Mouse (Mus musculus) heart, adult 2 months (tissue): ENCODE data around the gene Spock1. TPM values are rescaled to one million over a fixed set of nuclear protein-coding genes. Genes with fewer than 3 reads are reported as not detected.

ENCODE experiments used
- DNase-seq, 2 experiments: peaks; one replicate each; pipeline ENCODE4 v3.0.0; 2021
- H3K27ac ChIP-seq: fragments of 200-600 bp; 2 replicates; pipeline ENCODE4 v1.8.1; 2022
- H3K27me3 ChIP-seq: fragments of 200-500 bp; 2 replicates; pipeline ENCODE4 v1.6.1; 2012; ENCODE audit warnings: mild to moderate bottlenecking, low read length, inconsistent platforms, mixed read lengths; ENCODE audit not compliant: control insufficient read depth, insufficient read depth
- H3K36me3 ChIP-seq: fragments of 200-500 bp; 2 replicates; pipeline ENCODE4 v1.6.1; 2012; ENCODE audit warnings: low read length, inconsistent platforms; ENCODE audit not compliant: control insufficient read depth, insufficient read depth
- H3K4me1 ChIP-seq: fragments of 200-500 bp; 2 replicates; pipeline ENCODE4 v1.6.1; 2011; ENCODE audit warnings: low read length; ENCODE audit not compliant: control insufficient read depth, insufficient read depth
- H3K4me3 ChIP-seq: fragments of 200-600 bp; 2 replicates; pipeline ENCODE4 v1.8.1; 2022
- H3K79me2 ChIP-seq: fragments of 200-500 bp; replicated peaks from 2 replicates; pipeline ENCODE4 v1.6.1; 2012; ENCODE audit warnings: mild to moderate bottlenecking, inconsistent platforms, low read length, moderate library complexity, mixed read lengths; ENCODE audit not compliant: control insufficient read depth, insufficient read depth
- H3K9ac ChIP-seq: fragments of 200-500 bp; 2 replicates; pipeline ENCODE4 v1.6.1; 2012; ENCODE audit warnings: low read depth, mild to moderate bottlenecking, control low read depth, inconsistent platforms, low read length, mixed read lengths
- CTCF ChIP-seq: fragments of 200-600 bp; IDR thresholded peaks from 2 replicates; pipeline ENCODE4 v1.8.1; 2022; ENCODE audit warnings: antibody characterized with exemption, mild to moderate bottlenecking, moderate library complexity
- EP300 ChIP-seq: fragments of 200-500 bp; IDR thresholded peaks from 2 replicates; pipeline ENCODE4 v1.6.1; 2011; ENCODE audit warnings: low read depth, low read length, control low read depth; ENCODE audit not compliant: insufficient read depth
- POLR2A ChIP-seq: fragments of 200-500 bp; IDR thresholded peaks from 2 replicates; pipeline ENCODE4 v1.6.1; 2011; ENCODE audit warnings: mild to moderate bottlenecking, low read depth, low read length, control low read depth; ENCODE audit not compliant: insufficient read depth
- whole genome bisulfite sequencing: fragments of 180-500 bp; shearing (Covaris S2); methylation state at CpG from one replicate; pipeline ENCODE4 v1.1.7; 2018; 5-methylcytosine and 5-hydroxymethylcytosine counted together
- intact Hi-C: fragments of 180-260 bp; cut with DNase I; formaldehyde crosslinking; loops from one replicate; pipeline ENCODE4 v1.15.1; 2025
- polyA plus RNA-seq: library from polyadenylated mRNA; depleted of rRNA; stranded (reverse); fragments of >200 nt; gene quantifications from 2 replicates; pipeline ENCODE4 v1.2.3, GENCODE M21; 2012
- total RNA-seq, 2 experiments: library from RNA; stranded (reverse); gene quantifications; 2 replicates each; pipeline ENCODE4 v1.2.3; 2021

Spock1 gene
- total and polyA plus RNA-seq, 3 experiments, result 0.04 TPM; not detected in 2

GRCm38 (mm10) chr13:57659872-57660271 is 248.3 kb downstream of the Spock1 start:
- intact Hi-C loops, result no loop called here
- 69% methylated on average over 3 of the region's 3 CpGs for WGBS
- H3K4me1 ChIP-seq, result no peaks in the 10 kb centered on the region
- no peaks in the 10 kb centered on the region for H3K27me3 ChIP-seq
- H3K4me3 ChIP-seq, result no peak overlapping the region
- TF ChIP-seq EP300, result no peak
- no peak overlapping the region for H3K9ac ChIP-seq
- H3K36me3 ChIP-seq, result no peaks in the 10 kb centered on the region
- no peaks in the 10 kb centered on the region for H3K79me2 ChIP-seq
- DNase-seq, result no peak
- no peak overlapping the region for H3K27ac ChIP-seq

GRCm38 (mm10) chr13:57656606-57657005 is 251.5 kb downstream of the Spock1 start:
- Histone ChIP-seq H3K4me1 (no peaks in the 10 kb centered on the region), H3K36me3 (no peaks in the 10 kb centered on the region), H3K4me3 (no peak overlapping the region), H3K27ac (no peak overlapping the region), H3K27me3 (no peaks in the 10 kb centered on the region), H3K79me2 (no peaks in the 10 kb centered on the region), H3K9ac (no peak overlapping the region)
- DNase-seq, result no peak
- intact Hi-C loops, result no loop called here
- 46% methylated on average over 8 of the region's 8 CpGs for WGBS
- TF ChIP-seq POLR2A, result no peak
- no peak for TF ChIP-seq CTCF
- no peak for TF ChIP-seq EP300

DNA sequence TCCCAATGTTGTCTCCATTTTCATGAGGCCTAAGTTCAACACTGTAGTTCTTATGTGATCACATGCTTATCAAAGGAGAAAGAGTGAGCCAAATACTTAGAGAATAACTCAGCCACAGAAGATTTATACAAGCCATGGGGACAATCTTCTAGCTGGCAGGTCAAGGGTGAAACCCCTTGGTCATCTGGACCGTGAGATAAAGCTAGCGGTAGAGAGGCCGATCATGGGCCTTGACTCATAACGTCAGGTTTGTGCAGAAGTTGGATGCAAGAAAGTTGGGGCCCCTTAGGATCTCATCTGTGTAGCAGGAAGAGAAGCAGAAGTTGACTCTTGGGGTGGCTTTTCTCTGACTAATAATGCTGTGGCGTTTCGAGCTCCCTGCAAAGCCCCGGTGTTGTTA is 253.8 kb downstream of the Spock1 start:
- no peak overlapping the region for H3K9ac ChIP-seq
- no peak overlapping the region for H3K27ac ChIP-seq
- WGBS, result 76% methylated on average over 7 of the region's 7 CpGs

GRCm38 (mm10) chr13:57651236-57651635 is 256.9 kb downstream of the Spock1 start:
- Histone ChIP-seq H3K4me3 (no peak overlapping the region), H3K79me2 (no peaks in the 10 kb centered on the region), H3K9ac (no peak overlapping the region), H3K4me1 (no peaks in the 10 kb centered on the region), H3K36me3 (no peaks in the 10 kb centered on the region), H3K27ac (no peak overlapping the region), H3K27me3 (no peaks in the 10 kb centered on the region)
- TF ChIP-seq EP300, result no peak
- no peak for TF ChIP-seq POLR2A
- TF ChIP-seq CTCF, result no peak
- peak in 1 of 2 experiments; percentile 5 for DNase-seq
- WGBS, result 47% methylated on average over 4 of the region's 4 CpGs
- intact Hi-C loops, result no loop called here

More for the DNA sequence above, 253.8 kb downstream of the Spock1 start:
- no peaks in the 10 kb centered on the region for H3K36me3 ChIP-seq
- H3K4me3 ChIP-seq, result no peak overlapping the region
- no peaks in the 10 kb centered on the region for H3K27me3 ChIP-seq
- no peaks in the 10 kb centered on the region for H3K79me2 ChIP-seq
- TF ChIP-seq EP300 (no peak), CTCF (no peak), POLR2A (no peak)
- intact Hi-C loops, result no loop called here
- no peaks in the 10 kb centered on the region for H3K4me1 ChIP-seq
- no peak for DNase-seq

- DNase-seq, result no peak
- no peaks in the 10 kb centered on the region for H3K79me2 ChIP-seq
- intact Hi-C loops, result loop anchor here (10.0 kb wide), 1 partner anchor 124 kb away; no protein-coding TSS in a partner anchor
- WGBS, result 79% methylated on average over 2 of the region's 2 CpGs
- no peaks in the 10 kb centered on the region for H3K27me3 ChIP-seq
- H3K9ac ChIP-seq, result no peak overlapping the region
- H3K27ac ChIP-seq, result no peak overlapping the region
- H3K4me1 ChIP-seq, result no peaks in the 10 kb centered on the region
- H3K4me3 ChIP-seq, result no peak overlapping the region
- TF ChIP-seq POLR2A (no peak), EP300 (no peak), CTCF (no peak)
- no peaks in the 10 kb centered on the region for H3K36me3 ChIP-seq
These were observed 259.3 kb downstream of the Spock1 start for GRCm38 (mm10) chr13:57648784-57649183.

DNA sequence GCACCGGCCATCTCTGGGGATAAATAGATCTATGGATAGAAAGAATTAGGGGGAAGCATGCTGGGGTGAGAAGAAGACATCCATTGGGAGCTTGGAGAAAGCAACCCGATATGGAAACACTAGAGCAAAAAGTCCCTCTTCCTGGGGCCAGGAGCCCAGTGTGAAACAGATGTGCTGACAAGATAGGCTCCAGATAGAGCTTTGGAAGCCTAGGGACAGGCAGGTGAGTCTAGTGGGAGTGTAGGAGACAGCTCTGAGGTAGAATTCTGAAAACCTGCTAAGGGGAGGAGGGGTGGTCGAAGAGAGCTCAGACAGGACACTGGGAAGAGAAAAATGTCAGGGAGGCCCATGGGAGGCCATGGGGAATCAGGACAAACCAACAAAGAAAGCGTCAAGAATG is 260.7 kb downstream of the Spock1 start:
- Histone ChIP-seq H3K27me3 (no peaks in the 10 kb centered on the region), H3K36me3 (no peaks in the 10 kb centered on the region), H3K27ac (no peak overlapping the region), H3K4me3 (no peak overlapping the region), H3K79me2 (no peaks in the 10 kb centered on the region), H3K9ac (no peak overlapping the region), H3K4me1 (no peaks in the 10 kb centered on the region)
- 65% methylated on average over 4 of the region's 4 CpGs for WGBS
- intact Hi-C loops, result loop anchor here (10.0 kb wide), 1 partner anchor 123 kb away; no protein-coding TSS in a partner anchor
- DNase-seq, result no peak
- TF ChIP-seq CTCF, result no peak
- no peak for TF ChIP-seq EP300
- no peak for TF ChIP-seq POLR2A
